8 mouse cellular contexts compared by ENCODE assay signal in genomic region chr4:155802741-155803339, GRCm38 (mm10). TPM values are rescaled to one million over a fixed set of nuclear protein-coding genes. Genes with fewer than 3 reads are reported as not detected.
A peak's percentile ranks its signal among the peaks of the same experiment; 100 is the strongest.
DNase-seq lines count a peak whose midpoint lies in the region; ATAC-seq and TF ChIP-seq lines count a peak whose summit lies in the region.

Gene Mrpl20, plus strand, starts transcription at chr4:155802878.

- peak; percentile 20; the same call in 1 of the 2 replicates for TF ChIP-seq CTCF in lung, embryonic 14.5 days (IDR thresholded peaks at IDR 0.05; ENCODE audit: low read depth)
- TF ChIP-seq CTCF in forebrain, postnatal 0 days (IDR thresholded peaks at IDR 0.05; ENCODE audit: low read depth), result peak; percentile 31; the same call in 1 of the 2 replicates
- peak; percentile 44 for TF ChIP-seq CTCF in liver, embryonic 14.5 days (IDR thresholded peaks at IDR 0.05; ENCODE audit: low read depth)

- peak within 1 kb of the TSS; percentile 95 for H3K4me3 ChIP-seq in lung, embryonic 14.5 days (ENCODE audit: low read depth, low read length)
- H3K4me3 ChIP-seq in forebrain, postnatal 0 days (ENCODE audit: low read depth, low read length), result peak within 1 kb of the TSS; percentile 83
- H3K4me3 ChIP-seq in hindbrain, embryonic 14.5 days (replicated peaks; ENCODE audit: low read length), result peak within 1 kb of the TSS; percentile 82
- H3K4me3 ChIP-seq in liver, embryonic 14.5 days (ENCODE audit: insufficient read depth in 1 of 2, low read depth in 2 of 2, low read length in 2 of 2), result peak within 1 kb of the TSS; percentile 90 to 97
- peak within 1 kb of the TSS; percentile 81 for H3K4me3 ChIP-seq in stomach, embryonic 15.5 days (replicated peaks)

- H3K27me3 ChIP-seq in lung, embryonic 14.5 days (ENCODE audit: insufficient read depth, low read length), result no peaks in the 10 kb centered on the region
- H3K27me3 ChIP-seq in forebrain, postnatal 0 days (ENCODE audit: insufficient read depth, low read length), result no peaks in the 10 kb centered on the region; the same call in 1 of the 2 replicates
- no peaks in the 10 kb centered on the region for H3K27me3 ChIP-seq in hindbrain, embryonic 14.5 days (ENCODE audit: control insufficient read depth, insufficient read depth, low read length)
- H3K27me3 ChIP-seq in liver, embryonic 14.5 days (ENCODE audit: control insufficient read depth, insufficient read depth, low read length), result no peaks in the 10 kb centered on the region; the same call in 1 of the 2 replicates
- no peaks in the 10 kb centered on the region for H3K27me3 ChIP-seq in stomach, embryonic 15.5 days (replicated peaks)

- DNase-seq in lung, embryonic 14.5 days, result peak; percentile 64
- no peak for DNase-seq in lung, postnatal 25 days (ENCODE audit: low spot score)
- peak in 1 of 2 experiments; percentile 27 for DNase-seq in adrenal gland, postnatal 36 days
- DNase-seq in forebrain, postnatal 0 days, result peak; percentile 32
- no peak for DNase-seq in hindbrain, embryonic 14.5 days (ENCODE audit: low spot score)
- peak in 1 of 3 experiments; percentile 39 for DNase-seq in liver, embryonic 14.5 days (ENCODE audit: low read depth in 3 of 3, low spot score in 3 of 3)
- DNase-seq in spleen, postnatal 14 days (ENCODE audit: low spot score in 2 of 2), result no peak

- H3K9ac ChIP-seq in lung, embryonic 14.5 days, result peak within 1 kb of the TSS; percentile 84
- peak within 1 kb of the TSS; percentile 87 for H3K9ac ChIP-seq in forebrain, postnatal 0 days
- peak within 1 kb of the TSS; percentile 77 for H3K9ac ChIP-seq in hindbrain, embryonic 14.5 days
- peak within 1 kb of the TSS; percentile 74 for H3K9ac ChIP-seq in liver, embryonic 14.5 days (replicated peaks)
- H3K9ac ChIP-seq in stomach, embryonic 15.5 days, result peak within 1 kb of the TSS; percentile 61

- ATAC-seq in lung, embryonic 14.5 days (ENCODE audit: insufficient read depth), result peak; percentile 47; the same call in 1 of the 2 replicates
- peak; percentile 68; the same call in 1 of the 2 replicates for ATAC-seq in forebrain, postnatal 0 days
- peak; percentile 70 for ATAC-seq in hindbrain, embryonic 14.5 days (ENCODE audit: low FRiP score)
- peak; percentile 60 for ATAC-seq in liver, embryonic 14.5 days (ENCODE audit: insufficient read depth)
- peak; percentile 51; the same call in 1 of the 2 replicates for ATAC-seq in stomach, embryonic 15.5 days (ENCODE audit: insufficient read depth, low FRiP score, low read depth)

- peaks cover 26% of the 10 kb centered on the region for H3K36me3 ChIP-seq in lung, embryonic 14.5 days (ENCODE audit: insufficient read depth)
- H3K36me3 ChIP-seq in forebrain, postnatal 0 days (ENCODE audit: insufficient read depth), result peaks cover 18% of the 10 kb centered on the region
- peaks cover 28% of the 10 kb centered on the region for H3K36me3 ChIP-seq in hindbrain, embryonic 14.5 days (replicated peaks; ENCODE audit: control insufficient read depth, insufficient read depth)
- H3K36me3 ChIP-seq in liver, embryonic 14.5 days (replicated peaks; ENCODE audit: control insufficient read depth, insufficient read depth, low read depth), result peaks cover 19% of the 10 kb centered on the region
- peaks cover 8% of the 10 kb centered on the region for H3K36me3 ChIP-seq in stomach, embryonic 15.5 days

- TF ChIP-seq EP300 in liver, embryonic 14.5 days (IDR thresholded peaks at IDR 0.05; ENCODE audit: low read depth), result no peak

- peak within 1 kb of the TSS; percentile 72; the same call in 1 of the 2 replicates for H3K27ac ChIP-seq in lung, embryonic 14.5 days (ENCODE audit: low read depth)
- H3K27ac ChIP-seq in forebrain, postnatal 0 days (ENCODE audit: low read depth, low read length), result peak within 1 kb of the TSS; percentile 79
- H3K27ac ChIP-seq in hindbrain, embryonic 14.5 days, result peak within 1 kb of the TSS; percentile 67
- H3K27ac ChIP-seq in liver, embryonic 14.5 days, result peak within 1 kb of the TSS; percentile 76
- H3K27ac ChIP-seq in stomach, embryonic 15.5 days, result peak within 1 kb of the TSS; percentile 58

- H3K9me3 ChIP-seq in lung, embryonic 14.5 days (ENCODE audit: low read depth, low read length), result no peaks in the 10 kb centered on the region
- H3K9me3 ChIP-seq in forebrain, postnatal 0 days (ENCODE audit: low read length), result no peaks in the 10 kb centered on the region
- H3K9me3 ChIP-seq in hindbrain, embryonic 14.5 days (ENCODE audit: control insufficient read depth, low read length), result no peaks in the 10 kb centered on the region
- H3K9me3 ChIP-seq in liver, embryonic 14.5 days (ENCODE audit: control insufficient read depth, low read length), result no peaks in the 10 kb centered on the region
- no peaks in the 10 kb centered on the region for H3K9me3 ChIP-seq in stomach, embryonic 15.5 days

- peak within 1 kb of the TSS; percentile 81 for H3K4me2 ChIP-seq in lung, embryonic 14.5 days
- peak within 1 kb of the TSS; percentile 58 for H3K4me2 ChIP-seq in forebrain, postnatal 0 days (ENCODE audit: low read depth)
- H3K4me2 ChIP-seq in hindbrain, embryonic 14.5 days (replicated peaks), result peak within 1 kb of the TSS; percentile 92
- H3K4me2 ChIP-seq in liver, embryonic 14.5 days (ENCODE audit: low read depth), result peak within 1 kb of the TSS; percentile 97
- H3K4me2 ChIP-seq in stomach, embryonic 15.5 days, result peak within 1 kb of the TSS; percentile 59

- WGBS in lung, embryonic 14.5 days, result 6% methylated on average over 12 of the region's 12 CpGs
- 8% methylated on average over 12 of the region's 12 CpGs for WGBS in forebrain, postnatal 0 days
- WGBS in hindbrain, embryonic 14.5 days, result 12% methylated on average over 12 of the region's 12 CpGs
- 7% methylated on average over 12 of the region's 12 CpGs for WGBS in liver, embryonic 14.5 days (ENCODE audit: insufficient replicate concordance)
- 11% methylated on average over 12 of the region's 12 CpGs for WGBS in stomach, embryonic 15.5 days

- peaks cover 6% of the 10 kb centered on the region for H3K4me1 ChIP-seq in lung, embryonic 14.5 days (ENCODE audit: insufficient read depth)
- peaks cover 11% of the 10 kb centered on the region for H3K4me1 ChIP-seq in forebrain, postnatal 0 days (ENCODE audit: insufficient read depth)
- peaks cover 11% of the 10 kb centered on the region for H3K4me1 ChIP-seq in hindbrain, embryonic 14.5 days (replicated peaks; ENCODE audit: control insufficient read depth, insufficient read depth, low read length)
- H3K4me1 ChIP-seq in liver, embryonic 14.5 days (replicated peaks; ENCODE audit: control insufficient read depth in 2 of 2, insufficient read depth in 2 of 2, low read length in 1 of 2), result peaks cover 10 to 13% of the 10 kb centered on the region in 2 experiments
- H3K4me1 ChIP-seq in stomach, embryonic 15.5 days, result peaks cover 14% of the 10 kb centered on the region

RNA-seq across cellular contexts. Expression of gene Mrpl20, which starts in this region (rescaled TPM):
- 226 and 231 TPM in 2 replicates for polyA plus RNA-seq in lung, embryonic 14.5 days (2014; fragmentation: Nextera tagmentation; extraction: Ambion mirVana)
- 100 to 1,000 TPM; 133 to 141 TPM for total RNA-seq in adrenal gland, postnatal 36 days (2021)
- 134 and 220 TPM in 2 replicates for total RNA-seq in forebrain, postnatal 0 days (2014; rRNA removed)
- 304 and 396 TPM in 2 replicates for polyA plus RNA-seq in forebrain, postnatal 0 days (2015; fragmentation: Nextera tagmentation; extraction: Ambion mirVana)
- 265 and 267 TPM in 2 replicates for polyA plus RNA-seq in hindbrain, embryonic 14.5 days (2014; fragmentation: Nextera tagmentation; extraction: Ambion mirVana)
- polyA plus RNA-seq in liver, embryonic 14.5 days (2012; rRNA removed), result 41.6 and 62.8 TPM in 2 replicates
- 197 and 200 TPM in 2 replicates for polyA plus RNA-seq in liver, embryonic 14.5 days (2014; fragmentation: Nextera tagmentation; extraction: Ambion mirVana)
- 195 and 219 TPM in 2 replicates for polyA plus RNA-seq in stomach, embryonic 15.5 days (2015; fragmentation: Nextera tagmentation; extraction: Ambion mirVana)

Comparison
In these comparisons a context has a peak if more than half of its experiments do, and no peak if none do; other contexts are left out.
1. DNase-seq: peak in lung, embryonic 14.5 days (single experiment) and forebrain, postnatal 0 days (single experiment); none in lung, postnatal 25 days (single experiment), hindbrain, embryonic 14.5 days (single experiment) and spleen, postnatal 14 days (0 of 2).
2. Peak in every context shown above with its lines, with median percentiles within 50 percentile points of each other: ATAC-seq, H3K27ac ChIP-seq, H3K4me2 ChIP-seq, H3K4me3 ChIP-seq, H3K9ac ChIP-seq and CTCF ChIP-seq.